Comparison of ENCODE assay signal across 8 mouse cellular contexts in genomic region chr16:18798841-18799240, GRCm38 (mm10). TPM values are rescaled to one million over a fixed set of nuclear protein-coding genes. Genes with fewer than 3 reads are reported as not detected.
A peak's percentile ranks its signal among the peaks of the same experiment; 100 is the strongest.
DNase-seq lines count a peak whose midpoint lies in the region; ATAC-seq and TF ChIP-seq lines count a peak whose summit lies in the region.

No protein-coding gene starts in this region.

- no peak for TF ChIP-seq POLR2A in ES-Bruce4 (IDR thresholded peaks at IDR 0.05; ENCODE audit: insufficient read depth, low read length)

- H3K27me3 ChIP-seq in ES-Bruce4 (ENCODE audit: control insufficient read depth, insufficient read depth, low read length, poor library complexity, severe bottlenecking), result no peaks in the 10 kb centered on the region
- H3K27me3 ChIP-seq in heart, postnatal 0 days (ENCODE audit: control insufficient read depth, insufficient read depth, low read length), result no peaks in the 10 kb centered on the region

- H3K36me3 ChIP-seq in ES-Bruce4 (ENCODE audit: control insufficient read depth, insufficient read depth, low read length, poor library complexity, severe bottlenecking), result peaks cover 24% of the 10 kb centered on the region
- H3K36me3 ChIP-seq in heart, postnatal 0 days (replicated peaks; ENCODE audit: control insufficient read depth, insufficient read depth, low read length), result peaks cover 64% of the 10 kb centered on the region

- peak; percentile 50 for TF ChIP-seq CTCF in ES-Bruce4 (IDR thresholded peaks at IDR 0.05; ENCODE audit: low read depth, low read length)
- TF ChIP-seq CTCF in heart, postnatal 0 days (IDR thresholded peaks at IDR 0.05; ENCODE audit: low read depth), result peak; percentile 78

- 72% methylated on average over 2 of the region's 2 CpGs for WGBS in heart, postnatal 0 days

- peak; percentile 39 for DNase-seq in gastrocnemius, adult 18-20 months (ENCODE audit: low spot score)
- DNase-seq in gastrocnemius, adult 8-10 months (ENCODE audit: low spot score in 2 of 2), result no peak
- no peak for DNase-seq in heart, postnatal 0 days (ENCODE audit: low spot score)
- peak; percentile 35 to 74 for DNase-seq in layer of hippocampus, adult 8-10 months (ENCODE audit: low spot score in 2 of 2)
- DNase-seq in mesoderm, embryonic 11.5 days (ENCODE audit: low read depth, low spot score), result peak; percentile 16
- peak; percentile 16 to 22 for DNase-seq in thymus, postnatal 36 days

- H3K9me3 ChIP-seq in ES-Bruce4 (replicated peaks; ENCODE audit: control insufficient read depth, insufficient read depth, low read length, poor library complexity, severe bottlenecking), result no peaks in the 10 kb centered on the region
- H3K9me3 ChIP-seq in heart, postnatal 0 days (replicated peaks; ENCODE audit: control insufficient read depth, low read length), result no peaks in the 10 kb centered on the region

- H3K4me3 ChIP-seq in ES-Bruce4 (ENCODE audit: low read depth, low read length), result no peak overlapping the region
- no peak overlapping the region for H3K4me3 ChIP-seq in heart, postnatal 0 days (ENCODE audit: low read depth, low read length)

- no peak overlapping the region for H3K27ac ChIP-seq in ES-Bruce4 (ENCODE audit: insufficient read depth, low read length)
- no peak overlapping the region for H3K27ac ChIP-seq in heart, postnatal 0 days (ENCODE audit: low read depth)

- no peak overlapping the region for H3K9ac ChIP-seq in ES-Bruce4 (ENCODE audit: low read depth, poor library complexity, severe bottlenecking)
- H3K9ac ChIP-seq in heart, postnatal 0 days (replicated peaks; ENCODE audit: low read depth, low read length), result no peak overlapping the region

- H3K4me1 ChIP-seq in ES-Bruce4 (ENCODE audit: control insufficient read depth, insufficient read depth, low read length), result no peaks in the 10 kb centered on the region
- no peaks in the 10 kb centered on the region for H3K4me1 ChIP-seq in heart, postnatal 0 days (ENCODE audit: control insufficient read depth, insufficient read depth)

- H3K4me2 ChIP-seq in heart, postnatal 0 days (ENCODE audit: low read depth, low read length), result no peak overlapping the region

- TF ChIP-seq EP300 in ES-Bruce4 (IDR thresholded peaks at IDR 0.05; ENCODE audit: insufficient read depth, low read depth, low read length), result no peak
- no peak for TF ChIP-seq EP300 in heart, postnatal 0 days (IDR thresholded peaks at IDR 0.05; ENCODE audit: low read depth)

- 0 out of 2 replicates have a peak, but pooled peaks have one; percentile 42 for ATAC-seq in common myeloid progenitor, adult 5-6 weeks (replicated peaks; ENCODE audit: low read depth, poor library complexity, severe bottlenecking)
- ATAC-seq in heart, postnatal 0 days (ENCODE audit: insufficient read depth, low read depth), result 0 out of 2 replicates have a peak, but pooled peaks have one; percentile 27

RNA-seq across cellular contexts. Expression of gene Ufd1, which starts 12.7 kb away (rescaled TPM):
- total RNA-seq in gastrocnemius, adult 18-20 months (2021), result 10 to 100 TPM; 37.7 to 46.0 TPM
- 10 to 100 TPM; 42.1 to 47.5 (median 45.9) TPM for total RNA-seq in gastrocnemius, adult 8-10 months (2022)
- 67.2 and 67.3 TPM in 2 replicates for polyA plus RNA-seq in ES-Bruce4 (2011; ENCODE audit: insufficient read depth, insufficient read length, low read depth, missing spikeins)
- total RNA-seq in common myeloid progenitor, adult 5-6 weeks (2017), result 48.2 and 70.9 TPM in 2 replicates
- 31.5 and 62.7 TPM in 2 replicates for total RNA-seq in heart, postnatal 0 days (2014; rRNA removed; ENCODE audit: low replicate concordance)
- 70.2 and 74.4 TPM in 2 replicates for polyA plus RNA-seq in heart, postnatal 0 days (2015; fragmentation: Nextera tagmentation; extraction: Ambion mirVana)
- 100 to 1,000 TPM in 3 of 4 experiments, 10 to 100 TPM in 1; 92.9 to 117 (median 107) TPM for total RNA-seq in layer of hippocampus, adult 8-10 months (2022)

RNA-seq across cellular contexts. Expression of gene Cdc45, which starts 12.9 kb away (rescaled TPM):
- total RNA-seq in gastrocnemius, adult 18-20 months (2021), result 1 to 10 TPM; 1.8 to 3.4 TPM
- 1 to 10 TPM; 1.4 to 3.1 (median 1.8) TPM for total RNA-seq in gastrocnemius, adult 8-10 months (2022)
- 48.1 and 48.5 TPM in 2 replicates for polyA plus RNA-seq in ES-Bruce4 (2011; ENCODE audit: insufficient read depth, insufficient read length, low read depth, missing spikeins)
- total RNA-seq in common myeloid progenitor, adult 5-6 weeks (2017), result 63.1 and 65.1 TPM in 2 replicates
- 16.3 and 25.7 TPM in 2 replicates for total RNA-seq in heart, postnatal 0 days (2014; rRNA removed; ENCODE audit: low replicate concordance)
- polyA plus RNA-seq in heart, postnatal 0 days (2015; fragmentation: Nextera tagmentation; extraction: Ambion mirVana), result 10.3 and 12.1 TPM in 2 replicates
- total RNA-seq in layer of hippocampus, adult 8-10 months (2022), result 1 to 10 TPM; 1.5 to 3.4 (median 2.1) TPM

RNA-seq across cellular contexts. Expression of gene Cldn5, which starts 22.2 kb away (rescaled TPM):
- total RNA-seq in gastrocnemius, adult 18-20 months (2021), result 1 to 10 TPM; 3.3 to 9.9 TPM
- total RNA-seq in gastrocnemius, adult 8-10 months (2022), result 1 to 10 TPM; 4.7 to 6.7 (median 5.6) TPM
- 0.42 and 0.94 TPM in 2 replicates for polyA plus RNA-seq in ES-Bruce4 (2011; ENCODE audit: insufficient read depth, insufficient read length, low read depth, missing spikeins)
- total RNA-seq in common myeloid progenitor, adult 5-6 weeks (2017), result not detected in 2 replicates
- total RNA-seq in heart, postnatal 0 days (2014; rRNA removed; ENCODE audit: low replicate concordance), result 89.6 and 108 TPM in 2 replicates
- 44.8 and 54.2 TPM in 2 replicates for polyA plus RNA-seq in heart, postnatal 0 days (2015; fragmentation: Nextera tagmentation; extraction: Ambion mirVana)
- total RNA-seq in layer of hippocampus, adult 8-10 months (2022), result 10 to 100 TPM; 28.8 to 41.7 (median 37.5) TPM

RNA-seq across cellular contexts. Expression of gene 2510002D24Rik, which starts 37.5 kb away (rescaled TPM):
- 10 to 100 TPM; 20.1 to 21.4 TPM for total RNA-seq in gastrocnemius, adult 18-20 months (2021)
- total RNA-seq in gastrocnemius, adult 8-10 months (2022), result 10 to 100 TPM; 15.7 to 19.6 (median 17.1) TPM
- polyA plus RNA-seq in ES-Bruce4 (2011; ENCODE audit: insufficient read depth, insufficient read length, low read depth, missing spikeins), result 23.9 and 24.7 TPM in 2 replicates
- total RNA-seq in common myeloid progenitor, adult 5-6 weeks (2017), result 26.1 and 34.9 TPM in 2 replicates
- 34.7 and 45.6 TPM in 2 replicates for total RNA-seq in heart, postnatal 0 days (2014; rRNA removed; ENCODE audit: low replicate concordance)
- 30.6 and 32.9 TPM in 2 replicates for polyA plus RNA-seq in heart, postnatal 0 days (2015; fragmentation: Nextera tagmentation; extraction: Ambion mirVana)
- total RNA-seq in layer of hippocampus, adult 8-10 months (2022), result 10 to 100 TPM; 18.3 to 31.0 (median 26.7) TPM

RNA-seq across cellular contexts. Expression of gene Gm28539, which starts 37.5 kb away (rescaled TPM):
- 1 to 10 TPM in 1 of 2 experiments, under 1 TPM in 1; 0.38 to 1.7 TPM for total RNA-seq in gastrocnemius, adult 18-20 months (2021)
- 1 to 10 TPM in 1 of 4 experiments, under 1 TPM in 1, not detected in 2; 0.48 to 3.1 TPM for total RNA-seq in gastrocnemius, adult 8-10 months (2022)
- polyA plus RNA-seq in ES-Bruce4 (2011; ENCODE audit: insufficient read depth, insufficient read length, low read depth, missing spikeins), result 4.3 and 4.7 TPM in 2 replicates
- not detected in 2 replicates for total RNA-seq in common myeloid progenitor, adult 5-6 weeks (2017)
- total RNA-seq in heart, postnatal 0 days (2014; rRNA removed; ENCODE audit: low replicate concordance), result 2.1 and 13.1 TPM in 2 replicates
- polyA plus RNA-seq in heart, postnatal 0 days (2015; fragmentation: Nextera tagmentation; extraction: Ambion mirVana), result not detected in 2 replicates
- 10 to 100 TPM in 1 of 4 experiments, 1 to 10 TPM in 3; 4.6 to 11.1 (median 8.2) TPM for total RNA-seq in layer of hippocampus, adult 8-10 months (2022)

Comparison
In these comparisons a context has a peak if more than half of its experiments do, and no peak if none do; other contexts are left out.
1. DNase-seq: peak in gastrocnemius, adult 18-20 months (single experiment), layer of hippocampus, adult 8-10 months (2 of 2), mesoderm, embryonic 11.5 days (single experiment) and thymus, postnatal 36 days (2 of 2); none in gastrocnemius, adult 8-10 months (0 of 2) and heart, postnatal 0 days (single experiment).